Mouse (Mus musculus) bone marrow, adult 2 months (tissue): Measurements from ENCODE around the gene Sik1.

Experiments used
- CTCF ChIP-seq: fragments of 200-500 bp; IDR thresholded peaks from 2 replicates; pipeline ENCODE4 v1.5.1; 2011; ENCODE audit warnings: low read length, control low read depth; ENCODE audit not compliant: control insufficient read depth, insufficient read depth
- POLR2A ChIP-seq: fragments of 200-500 bp; IDR thresholded peaks from 2 replicates; pipeline ENCODE4 v1.6.1; 2011; ENCODE audit warnings: low read depth, mild to moderate bottlenecking, control low read depth, low read length, borderline replicate concordance; ENCODE audit not compliant: control insufficient read depth

DNA sequence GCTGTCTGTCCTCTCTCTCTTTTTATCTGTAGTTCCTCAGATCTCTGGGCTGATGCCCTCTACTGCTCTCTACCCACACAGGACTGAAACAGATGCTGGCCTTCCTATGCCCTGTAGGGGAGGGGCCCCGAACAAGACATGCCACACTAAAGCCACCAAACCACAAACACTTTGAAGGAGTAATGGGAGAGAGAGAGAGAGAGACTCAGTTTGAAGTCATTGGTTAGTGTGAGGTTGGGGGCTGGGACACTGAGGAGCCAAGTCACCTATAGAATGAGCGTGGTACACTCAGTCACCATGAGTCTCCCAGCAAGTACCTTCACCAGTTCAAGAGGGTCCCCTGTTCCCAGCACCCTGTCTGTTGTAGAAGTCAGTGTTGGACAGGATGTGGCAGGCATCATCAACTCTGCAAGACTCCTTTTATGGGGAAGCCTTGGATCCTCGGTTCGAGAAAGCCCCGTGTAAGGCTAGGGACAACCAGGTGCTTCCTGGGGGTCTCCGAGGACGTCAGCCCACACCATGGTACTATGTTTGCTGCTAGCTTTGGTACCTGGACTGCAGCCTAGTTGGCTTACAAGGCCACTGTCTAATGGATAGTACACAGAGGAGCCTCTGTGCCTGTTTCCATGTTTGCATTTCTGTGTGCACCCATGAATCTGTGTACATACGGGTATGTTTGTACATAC is 17.7 kb upstream of the Sik1 start:
- TF ChIP-seq CTCF (no peak), POLR2A (no peak)
